Mouse (Mus musculus): ENCODE results near the gene Bik.

DNA sequence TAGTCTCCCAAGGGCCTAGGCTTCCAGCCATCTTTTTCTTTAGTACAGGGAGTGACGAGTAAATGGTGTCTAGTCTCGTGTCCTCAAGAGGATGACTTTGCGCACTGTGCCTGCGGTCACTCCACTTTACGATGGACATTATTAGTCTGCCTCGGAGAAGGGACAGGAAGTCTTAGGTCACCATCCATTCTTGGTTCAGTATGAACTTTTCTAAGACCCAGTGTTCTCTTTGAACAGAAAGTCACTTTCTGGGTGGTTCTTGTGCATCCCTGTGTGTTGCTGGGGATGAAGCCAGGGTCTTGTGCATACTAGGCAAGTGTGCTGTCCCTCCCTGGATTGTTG, 9.2 kb downstream of the Bik start:
- TF ChIP-seq POLR2A (IDR thresholded peaks at IDR 0.05; ENCODE audit: extremely low read depth, insufficient read depth, low read length) (no peak), CTCF (IDR thresholded peaks at IDR 0.05; ENCODE audit: extremely low read depth, insufficient read depth, low read length) (no peak)

Measured in cortical plate, adult 2 months (tissue).